Comparison of ENCODE assay signal across 19 mouse cellular contexts in genomic region chr2:162714976-162715375, GRCm38 (mm10). TPM values are rescaled to one million over a fixed set of nuclear protein-coding genes. Genes with fewer than 3 reads are reported as not detected.
DNase-seq lines count a peak whose midpoint lies in the region.
"Had no signal": no experiment of that assay in that cellular context is flagged by ENCODE, and none has a peak within 500 bp of the region (broad histone marks: within the 10 kb centered on the region; RNA-seq: fewer than 3 reads in every experiment).

No protein-coding gene starts in this region.

- intact Hi-C loops in left cerebral cortex, postnatal 4 days (cut with DNase I): no loop called here
- intact Hi-C loops in left cerebral cortex, postnatal 25 days (cut with DNase I): loop anchor here (5.0 kb wide), 2 partner anchors 67 to 172 kb away; no protein-coding TSS in a partner anchor

- peak; percentile 21 to 53 for DNase-seq in frontal cortex, adult 2 months (ENCODE audit: extremely low spot score in 1 of 2, low spot score in 1 of 2)
- DNase-seq in frontal cortex, postnatal 10 days (ENCODE audit: low spot score in 2 of 2): no peak
- peak; percentile 9 to 41 for DNase-seq in left cerebral cortex, adult 18-20 months (ENCODE audit: low spot score in 2 of 2)
- DNase-seq in left cerebral cortex, postnatal 4 days: no peak
- DNase-seq in brain, adult 2 months (ENCODE audit: low read depth, low spot score): peak; percentile 76
- peak; percentile 17 to 79 for DNase-seq in left cerebral cortex, postnatal 25 days (ENCODE audit: low spot score in 2 of 2)
- no peak for DNase-seq in thymus, postnatal 14 days
- DNase-seq in ovary, postnatal 10 days (ENCODE audit: low spot score): no peak
- DNase-seq: adrenal gland, postnatal 14 days; cerebellum, adult 2 months; cerebellum, postnatal 10 days; forebrain, postnatal 0 days; gastrocnemius, postnatal 36 days; heart, adult 11 months; heart, postnatal 14 days had no signal

RNA-seq across cellular contexts. Expression of gene Ptprt, which starts 54.0 kb away (rescaled TPM):
- polyA plus RNA-seq in frontal cortex, adult 2 months (2012; rRNA removed): 32.3 and 35.6 TPM in 2 replicates
- 10 to 100 TPM; 91.0 to 99.8 TPM for total RNA-seq in left cerebral cortex, adult 18-20 months (2021)
- 10 to 100 TPM; 81.3 to 88.0 TPM for total RNA-seq in left cerebral cortex, postnatal 4 days (2021)
- total RNA-seq in left cerebral cortex, postnatal 25 days (2021): 100 to 1,000 TPM in 1 of 2 experiments, 10 to 100 TPM in 1; 94.2 to 103 TPM
- total RNA-seq: hematopoietic stem cell, adult 5-6 weeks; MEL had no signal
- polyA plus RNA-seq: activated CD4-positive, CD25-positive, alpha-beta regulatory T cell, adult 4 months; C2C12 had no signal

Comparison
In these comparisons a context has a peak if more than half of its experiments do, and no peak if none do; other contexts are left out.
1. DNase-seq: peak in frontal cortex, adult 2 months (2 of 2), left cerebral cortex, adult 18-20 months (2 of 2), brain, adult 2 months (single experiment) and left cerebral cortex, postnatal 25 days (2 of 2); none in frontal cortex, postnatal 10 days (0 of 2), left cerebral cortex, postnatal 4 days (single experiment), thymus, postnatal 14 days (single experiment) and ovary, postnatal 10 days (single experiment).